Mouse (Mus musculus) effector memory CD4-positive, alpha-beta T cell, adult 5 months (primary cell): ENCODE measurements around the gene Thra. TPM values are rescaled to one million over a fixed set of nuclear protein-coding genes. Genes with fewer than 3 reads are reported as not detected.

Experiments
- polyA plus RNA-seq: library from polyadenylated mRNA; unstranded; fragments of 100-300 nt; shearing (Covaris generic); gene quantifications from one replicate; pipeline ENCODE4 v1.2.1, GENCODE M21; 2017

Thra gene
- polyA plus RNA-seq: 5.7 TPM

DNA sequence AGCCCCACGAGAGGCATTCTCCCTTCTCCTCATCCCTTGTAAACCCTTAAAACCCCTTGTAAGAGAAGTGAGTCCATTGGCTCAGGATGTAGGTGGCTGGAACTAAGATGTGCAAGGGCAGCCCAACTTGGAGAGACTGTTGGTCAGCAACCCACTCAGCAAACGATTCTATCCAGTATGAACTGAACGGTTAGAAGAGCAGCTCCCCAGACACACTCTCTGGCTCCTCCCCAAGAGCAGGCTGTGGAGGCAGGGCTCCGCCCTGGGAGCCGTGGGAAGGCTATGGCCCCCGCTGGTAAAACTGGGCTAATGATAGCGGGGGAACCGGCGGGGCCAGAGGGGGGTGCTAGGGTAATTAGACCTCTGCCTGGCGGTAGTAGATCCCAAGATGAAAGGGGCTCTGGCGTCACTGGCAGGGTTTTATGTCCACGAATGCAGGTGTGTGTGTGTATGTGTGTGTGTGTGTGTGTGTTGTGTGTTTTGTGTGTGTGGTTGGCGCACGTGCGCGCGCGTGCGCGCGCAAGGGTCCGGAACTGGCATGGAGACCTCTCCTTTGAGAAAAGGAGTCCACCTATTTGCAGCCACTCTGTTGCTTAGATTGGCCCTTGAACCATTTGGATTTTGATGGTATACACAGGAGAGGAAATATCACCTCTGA lies at the start of gene Thra:
Gene Thra, plus strand, starts transcription at position 246 of the 658 bp plus-strand sequence.

DNA sequence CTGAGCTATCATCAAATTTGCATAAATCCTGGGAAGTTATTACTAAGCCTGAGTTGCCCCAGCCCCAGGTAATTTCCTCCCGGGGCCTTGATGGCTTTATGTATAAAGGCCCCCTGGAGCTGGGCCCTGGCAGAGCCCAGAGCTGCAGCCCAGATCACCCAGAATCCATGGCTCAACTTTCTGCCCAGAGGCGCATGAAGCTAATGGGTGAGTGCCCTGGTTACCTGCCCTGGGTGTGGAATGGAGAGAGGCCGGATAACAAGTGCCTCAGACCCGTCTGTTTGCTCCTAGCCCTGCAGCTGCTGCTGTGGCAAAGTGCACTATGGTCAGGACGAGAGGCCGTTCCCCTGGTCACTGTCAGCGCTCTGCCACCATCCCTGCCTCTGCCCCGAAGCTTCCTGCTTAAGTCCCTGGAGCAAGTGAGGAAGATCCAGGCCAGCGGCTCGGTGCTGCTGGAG lies 39.2 kb upstream of the Thra start, which contains the start of gene Csf3:
Gene Csf3, plus strand, starts transcription at position 51 of the 458 bp plus-strand sequence.

GRCm38 (mm10) chr11:98729119-98729588 lies 11.3 kb upstream of the Thra start, which contains the start of gene Med24:
Med24 (minus strand) TSS chr11:98729435.

GRCm38 (mm10) chr11:98774582-98775347 lies 34.3 kb downstream of the Thra start, which contains the start of gene Nr1d1:
Nr1d1 (minus strand) TSS chr11:98775333.

DNA sequence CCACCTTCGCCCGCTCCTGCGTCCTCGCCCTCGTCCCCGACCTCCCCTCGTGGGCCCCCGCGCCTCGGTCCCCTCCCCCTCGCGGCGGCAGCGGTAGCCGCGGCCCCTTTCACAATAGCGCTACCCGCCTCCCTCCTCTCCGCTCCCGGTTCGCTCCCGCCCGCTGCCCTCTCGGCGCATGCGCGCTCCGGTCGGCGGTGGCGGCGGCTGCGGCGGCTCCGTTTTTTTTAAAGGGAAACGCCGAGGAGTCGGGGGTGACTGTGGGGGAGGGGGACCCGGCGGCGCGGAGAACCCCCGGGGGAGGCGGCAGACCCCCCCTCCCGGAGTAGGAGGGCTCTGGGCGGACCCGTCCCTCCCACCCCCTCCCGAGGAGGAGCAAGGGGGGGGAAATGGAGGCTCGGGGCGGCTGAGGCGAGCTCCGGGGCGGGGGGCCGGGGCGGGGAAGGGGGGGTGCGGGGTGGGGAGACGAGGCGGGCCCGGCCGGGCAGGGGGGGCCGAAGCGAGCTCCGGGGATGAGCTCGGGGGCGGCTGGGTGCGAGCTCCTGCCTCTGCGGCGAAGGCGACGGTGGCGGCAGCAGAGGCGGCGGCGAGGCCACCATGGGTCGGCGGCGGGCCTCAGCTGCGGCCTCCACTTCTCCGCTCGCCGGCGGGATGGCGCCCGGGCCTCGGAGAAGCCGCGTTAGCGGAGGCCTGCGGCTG lies 54.7 kb downstream of the Thra start, which contains the start of gene Msl1:
Gene Msl1, plus strand, starts transcription at position 502 of the 699 bp plus-strand sequence.

GRCm38 (mm10) chr11:98804605-98805004 lies 64.2 kb downstream of the Thra start, which contains the start of gene Casc3:
Casc3 (plus strand) TSS chr11:98804905.

Other genes with a start within 250 kb of the Thra start
- 123 TPM for gene Ikzf3, start 194.6 kb upstream of the Thra start, polyA plus RNA-seq
- gene Zpbp2, start 189.5 kb upstream of the Thra start, polyA plus RNA-seq: 3.6 TPM
- gene Ormdl3, start 153.3 kb upstream of the Thra start, polyA plus RNA-seq: 53.4 TPM
- gene Lrrc3c, start 142.3 kb upstream of the Thra start, polyA plus RNA-seq: not detected
- gene Gm12355, start 115.0 kb upstream of the Thra start, polyA plus RNA-seq: 1.9 TPM
- not detected for gene Gsdma3, start 114.3 kb upstream of the Thra start, polyA plus RNA-seq
- gene Gsdma2, start 93.9 kb upstream of the Thra start, polyA plus RNA-seq: not detected
- gene Gsdma, start 76.3 kb upstream of the Thra start, polyA plus RNA-seq: not detected
- 94.6 TPM for gene Psmd3, start 58.1 kb upstream of the Thra start, polyA plus RNA-seq
- not detected for gene Csf3, start 39.4 kb upstream of the Thra start, polyA plus RNA-seq
- gene Med24, start 11.2 kb upstream of the Thra start, polyA plus RNA-seq: 41.9 TPM
- 9.3 TPM for gene Nr1d1, start 34.7 kb downstream of the Thra start, polyA plus RNA-seq
- 21.3 TPM for gene Msl1, start 54.9 kb downstream of the Thra start, polyA plus RNA-seq
- 84.8 TPM for gene Casc3, start 64.3 kb downstream of the Thra start, polyA plus RNA-seq
- gene Rapgefl1, start 96.1 kb downstream of the Thra start, polyA plus RNA-seq: 0.26 TPM
- gene Wipf2, start 123.0 kb downstream of the Thra start, polyA plus RNA-seq: 5.6 TPM
- gene Cdc6, start 167.2 kb downstream of the Thra start, polyA plus RNA-seq: 0.52 TPM
- 44.3 TPM for gene Rara, start 187.2 kb downstream of the Thra start, polyA plus RNA-seq
- not detected for gene Gjd3, start 242.4 kb downstream of the Thra start, polyA plus RNA-seq